Mouse (Mus musculus): ENCODE measurements around the gene Adam12.

- no peak for TF ChIP-seq CTCF (IDR thresholded peaks at IDR 0.05; ENCODE audit: low read depth)
- no peak for TF ChIP-seq EP300 (optimal IDR thresholded peaks at IDR 0.05)
These were observed 43.4 kb downstream of the Adam12 start for GRCm38 (mm10) chr7:134188565-134188964.

Data from stomach, postnatal 0 days (tissue).